Mouse (Mus musculus) E14TG2a.4 (cell line): Measurements from ENCODE around the gene Fst.

ENCODE experiments used
- CTCF ChIP-seq: conservative IDR thresholded peaks from 2 replicates; pipeline ENCODE4 v1.5.1; 2014; ENCODE audit warnings: low read length
- NANOG ChIP-seq: IDR thresholded peaks from 2 replicates; pipeline ENCODE4 v1.6.1; 2014; ENCODE audit warnings: borderline replicate concordance, low read length, mixed read lengths
- POU5F1 ChIP-seq: IDR thresholded peaks from 2 replicates; pipeline ENCODE4 v1.6.1; 2014; ENCODE audit warnings: low read length, borderline replicate concordance

GRCm38 (mm10) chr13:114447213-114447612 is 11.5 kb downstream of the Fst start:
- no peak for TF ChIP-seq CTCF
- no peak for TF ChIP-seq POU5F1
- TF ChIP-seq NANOG: no peak
